Mouse (Mus musculus): ENCODE data around the gene Grsf1. TPM values are rescaled to one million over a fixed set of nuclear protein-coding genes. Genes with fewer than 3 reads are reported as not detected.
A peak's percentile ranks its signal among the peaks of the same experiment; 100 is the strongest.

Gene Grsf1
- polyA plus RNA-seq, 1 experiment, result 60.7 TPM

DNA sequence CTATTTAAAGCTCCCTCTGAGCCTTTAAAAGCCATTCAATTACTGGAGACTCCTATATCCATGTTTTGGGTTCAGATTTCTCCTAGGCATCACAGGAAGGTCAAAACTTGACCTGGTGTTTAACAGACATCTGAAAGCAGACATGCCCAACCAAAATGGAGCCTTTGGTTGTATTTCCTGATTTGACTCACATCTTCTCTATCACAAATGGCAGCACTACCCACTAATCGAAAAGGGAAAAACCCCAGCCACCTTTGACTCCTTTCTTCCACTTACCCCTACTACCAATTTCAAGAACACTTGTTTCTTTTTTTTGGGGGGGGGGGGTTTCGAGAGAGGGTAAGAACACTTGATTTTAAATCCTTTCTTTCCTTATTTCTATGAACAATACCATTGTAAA is 41.0 kb upstream of the Grsf1 start:
- Histone ChIP-seq H3K27ac (ENCODE audit: insufficient read depth, low read depth, low read length) (no peak overlapping the region), H3K36me3 (ENCODE audit: control insufficient read depth, insufficient read depth, low read length) (no peaks in the 10 kb centered on the region), H3K4me3 (ENCODE audit: insufficient read depth, low read depth, low read length) (no peak overlapping the region), H3K4me1 (ENCODE audit: control insufficient read depth, insufficient read depth, low read length) (peaks cover 7% of the 10 kb centered on the region; the same call in 1 of the 2 replicates), H3K27me3 (replicated peaks; ENCODE audit: control insufficient read depth, insufficient read depth, low read length) (no peaks in the 10 kb centered on the region)
- TF ChIP-seq POLR2A (IDR thresholded peaks at IDR 0.05; ENCODE audit: low read depth, low read length) (no peak), CTCF (conservative IDR thresholded peaks at IDR 0.05; ENCODE audit: insufficient read depth, insufficient read length, low read depth, low read length) (no peak)
- WGBS, result 88% methylated on average over 2 of the region's 2 CpGs
- DNase-seq, result no peak

DNA sequence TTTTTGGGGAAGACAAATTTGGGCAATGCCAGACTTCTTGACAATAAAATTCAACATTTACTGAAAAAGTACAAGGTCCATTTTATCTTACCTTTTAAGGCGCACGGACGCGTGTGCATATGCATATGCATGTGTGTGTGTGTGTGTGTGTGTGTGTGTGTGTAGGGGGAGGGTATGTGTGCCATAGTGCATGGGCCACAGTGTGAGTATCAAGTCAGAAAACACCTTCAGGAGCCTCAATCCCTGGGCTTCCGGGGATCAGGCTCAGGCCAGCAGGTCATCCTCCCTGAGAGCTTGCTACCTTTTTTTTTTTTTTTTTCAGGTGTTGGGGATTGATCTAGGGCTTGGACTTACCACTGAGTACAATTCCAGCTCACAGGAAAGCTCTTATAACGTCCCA is 36.4 kb upstream of the Grsf1 start:
- TF ChIP-seq CTCF (conservative IDR thresholded peaks at IDR 0.05; ENCODE audit: insufficient read depth, insufficient read length, low read depth, low read length), result no peak
- no peaks in the 10 kb centered on the region for H3K4me1 ChIP-seq (ENCODE audit: control insufficient read depth, insufficient read depth, low read length)
- no peak overlapping the region for H3K4me3 ChIP-seq (ENCODE audit: insufficient read depth, low read depth, low read length)
- 78% methylated on average over 6 of the region's 6 CpGs for WGBS
- no peak overlapping the region for H3K27ac ChIP-seq (ENCODE audit: insufficient read depth, low read depth, low read length)
- no peak for DNase-seq
- no peaks in the 10 kb centered on the region for H3K36me3 ChIP-seq (ENCODE audit: control insufficient read depth, insufficient read depth, low read length)
- no peaks in the 10 kb centered on the region for H3K27me3 ChIP-seq (replicated peaks; ENCODE audit: control insufficient read depth, insufficient read depth, low read length)

DNA sequence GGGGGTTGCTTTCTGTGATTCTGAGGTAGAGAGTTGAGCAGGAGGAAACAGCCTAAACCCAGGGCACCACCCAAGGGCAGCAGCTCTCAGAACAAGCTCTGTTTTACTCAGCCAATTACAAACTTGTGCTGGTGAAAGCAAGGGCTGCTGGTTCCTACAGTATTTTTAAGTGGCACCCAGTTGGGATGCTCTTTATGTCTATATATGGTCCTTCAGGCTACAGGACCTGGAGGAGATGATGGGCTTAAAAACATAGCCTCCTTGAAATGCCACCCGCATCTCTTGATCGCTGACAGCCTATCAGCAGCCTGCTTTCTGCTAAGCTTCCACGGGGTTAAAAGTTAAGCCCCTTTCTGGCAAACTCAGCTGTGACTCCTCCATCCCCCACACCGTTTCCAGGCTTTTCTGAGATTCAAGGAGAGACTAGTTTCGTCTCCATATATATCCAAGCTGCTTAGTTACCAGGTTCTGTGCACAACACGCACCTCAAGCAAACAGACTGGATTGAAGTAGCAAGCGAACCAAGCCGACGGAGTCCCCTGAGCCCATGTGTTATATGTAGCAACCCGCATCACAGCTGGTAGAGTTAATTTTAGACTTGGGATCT is 35.8 kb upstream of the Grsf1 start:
- Histone ChIP-seq H3K27me3 (replicated peaks; ENCODE audit: control insufficient read depth, insufficient read depth, low read length) (no peaks in the 10 kb centered on the region), H3K4me1 (ENCODE audit: control insufficient read depth, insufficient read depth, low read length) (no peaks in the 10 kb centered on the region), H3K4me3 (ENCODE audit: insufficient read depth, low read depth, low read length) (no peak overlapping the region), H3K27ac (ENCODE audit: insufficient read depth, low read depth, low read length) (no peak overlapping the region), H3K36me3 (ENCODE audit: control insufficient read depth, insufficient read depth, low read length) (no peaks in the 10 kb centered on the region)
- no peak for TF ChIP-seq POLR2A (IDR thresholded peaks at IDR 0.05; ENCODE audit: low read depth, low read length)
- no peak for TF ChIP-seq CTCF (conservative IDR thresholded peaks at IDR 0.05; ENCODE audit: insufficient read depth, insufficient read length, low read depth, low read length)
- 51% methylated on average over 10 of the region's 10 CpGs for WGBS
- DNase-seq, result no peak

DNA sequence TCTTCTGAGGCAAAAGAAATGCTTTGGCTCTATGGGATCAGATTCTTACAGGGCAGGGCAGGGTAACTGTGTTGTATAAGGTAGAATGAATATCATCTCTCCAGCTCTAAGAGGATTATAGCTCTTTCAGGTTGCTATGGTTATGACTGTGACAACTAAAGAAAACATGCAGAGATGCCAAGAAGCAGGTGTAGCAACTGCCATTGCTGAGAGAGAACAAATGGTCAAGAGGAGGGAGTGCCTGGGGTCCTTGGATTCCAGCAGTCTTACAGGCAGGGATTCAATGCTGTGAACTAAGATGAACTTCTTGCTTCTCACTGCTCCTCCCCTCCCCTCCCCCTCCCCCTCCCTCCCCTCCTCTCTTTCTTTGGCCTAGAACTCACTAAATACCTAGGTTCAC is 35.2 kb upstream of the Grsf1 start:
- no peak overlapping the region for H3K4me3 ChIP-seq (ENCODE audit: insufficient read depth, low read depth, low read length)
- TF ChIP-seq POLR2A (IDR thresholded peaks at IDR 0.05; ENCODE audit: low read depth, low read length) (no peak), CTCF (conservative IDR thresholded peaks at IDR 0.05; ENCODE audit: insufficient read depth, insufficient read length, low read depth, low read length) (no peak)
- H3K27ac ChIP-seq (ENCODE audit: insufficient read depth, low read depth, low read length), result no peak overlapping the region

DNA sequence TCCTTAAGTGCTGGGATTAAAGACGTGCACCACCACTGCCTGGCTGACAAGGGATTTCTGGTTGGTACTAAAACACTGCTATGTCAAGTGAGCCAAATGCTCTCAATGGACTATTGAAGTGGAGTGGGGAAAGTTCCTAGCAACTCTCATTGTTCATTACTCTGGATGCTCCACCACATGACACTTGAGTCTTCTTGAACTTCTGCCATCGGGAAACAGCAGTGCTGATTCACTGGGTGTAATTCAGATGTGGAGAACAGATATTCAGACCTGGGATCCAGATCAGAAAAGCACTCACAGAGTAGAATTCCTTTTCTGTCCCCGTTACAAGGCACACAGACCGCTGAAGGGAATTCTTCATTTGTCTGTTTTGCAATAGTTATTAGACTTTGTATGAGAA is 27.6 kb upstream of the Grsf1 start:
- no peak for DNase-seq
- TF ChIP-seq POLR2A (IDR thresholded peaks at IDR 0.05; ENCODE audit: low read depth, low read length), result no peak
- TF ChIP-seq CTCF (conservative IDR thresholded peaks at IDR 0.05; ENCODE audit: insufficient read depth, insufficient read length, low read depth, low read length), result no peak
- Histone ChIP-seq H3K4me3 (ENCODE audit: insufficient read depth, low read depth, low read length) (no peak overlapping the region), H3K27me3 (replicated peaks; ENCODE audit: control insufficient read depth, insufficient read depth, low read length) (no peaks in the 10 kb centered on the region), H3K36me3 (ENCODE audit: control insufficient read depth, insufficient read depth, low read length) (no peaks in the 10 kb centered on the region), H3K27ac (ENCODE audit: insufficient read depth, low read depth, low read length) (no peak overlapping the region), H3K4me1 (ENCODE audit: control insufficient read depth, insufficient read depth, low read length) (peaks cover 6% of the 10 kb centered on the region; the same call in 1 of the 2 replicates)
- WGBS, result 87% methylated on average over 4 of the region's 4 CpGs

More for the DNA sequence above, 35.2 kb upstream of the Grsf1 start:
- no peak for DNase-seq
- H3K27me3 ChIP-seq (replicated peaks; ENCODE audit: control insufficient read depth, insufficient read depth, low read length), result no peaks in the 10 kb centered on the region
- H3K36me3 ChIP-seq (ENCODE audit: control insufficient read depth, insufficient read depth, low read length), result no peaks in the 10 kb centered on the region
- H3K4me1 ChIP-seq (ENCODE audit: control insufficient read depth, insufficient read depth, low read length), result no peaks in the 10 kb centered on the region

DNA sequence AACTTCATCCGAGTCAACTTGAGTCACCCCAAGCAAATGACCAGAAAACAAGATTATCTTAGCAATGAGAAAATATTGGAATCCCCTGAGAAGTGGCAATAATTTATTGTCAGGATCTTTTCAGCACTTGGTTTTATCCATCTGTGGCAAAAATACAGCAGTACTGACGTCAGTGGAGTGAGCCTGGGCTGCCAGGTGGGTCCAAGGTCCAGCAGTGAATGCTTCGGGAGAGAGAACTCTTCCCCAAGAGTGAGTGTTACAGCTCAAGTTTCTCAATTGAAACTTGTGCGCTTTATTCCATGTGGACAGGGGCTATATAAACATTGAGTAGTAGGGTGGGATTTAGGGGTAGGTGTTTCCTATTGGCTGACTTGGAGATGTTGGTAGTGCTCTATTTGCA is 26.1 kb upstream of the Grsf1 start:
- TF ChIP-seq CTCF (conservative IDR thresholded peaks at IDR 0.05; ENCODE audit: insufficient read depth, insufficient read length, low read depth, low read length), result no peak
- no peak for TF ChIP-seq POLR2A (IDR thresholded peaks at IDR 0.05; ENCODE audit: low read depth, low read length)
- H3K36me3 ChIP-seq (ENCODE audit: control insufficient read depth, insufficient read depth, low read length), result no peaks in the 10 kb centered on the region
- H3K4me1 ChIP-seq (ENCODE audit: control insufficient read depth, insufficient read depth, low read length), result peaks cover 6% of the 10 kb centered on the region; the same call in 1 of the 2 replicates
- DNase-seq, result peak; percentile 83
- no peaks in the 10 kb centered on the region for H3K27me3 ChIP-seq (replicated peaks; ENCODE audit: control insufficient read depth, insufficient read depth, low read length)
- no peak overlapping the region for H3K4me3 ChIP-seq (ENCODE audit: insufficient read depth, low read depth, low read length)
- peak overlapping the region; percentile 42 for H3K27ac ChIP-seq (ENCODE audit: insufficient read depth, low read depth, low read length)
- 41% methylated on average over 4 of the region's 4 CpGs for WGBS

DNA sequence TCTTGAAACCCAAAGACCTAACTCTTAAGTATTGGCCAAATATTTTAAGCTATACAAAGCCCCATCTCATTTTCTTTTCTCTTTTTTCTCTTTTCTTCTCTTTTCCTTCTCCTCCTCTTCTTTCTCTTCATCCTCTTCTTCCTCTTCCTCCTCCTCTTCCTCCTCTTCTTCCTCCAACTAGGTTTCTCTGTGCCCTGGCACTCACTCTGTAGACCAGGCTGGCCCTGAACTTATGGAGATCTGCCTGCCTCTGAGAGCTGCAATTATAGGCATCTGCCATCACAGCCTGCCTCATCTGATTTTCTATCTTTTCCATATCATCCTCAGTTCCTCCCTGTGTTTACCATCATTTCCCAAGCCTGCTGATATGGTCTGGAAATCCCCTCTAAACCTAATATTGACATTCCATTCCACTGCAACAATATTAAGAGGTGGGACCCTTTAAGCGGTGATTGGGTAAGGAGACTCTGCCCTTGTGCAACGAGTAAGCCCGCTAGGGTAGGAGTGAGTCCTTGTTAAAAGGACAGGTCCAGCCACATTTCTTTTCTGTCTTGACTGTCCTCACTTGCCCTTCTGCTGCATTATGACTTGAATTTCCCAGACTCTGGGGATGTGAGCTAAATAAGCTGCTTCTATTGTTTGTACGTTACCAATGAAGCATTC is 23.4 kb upstream of the Grsf1 start:
- H3K27ac ChIP-seq (ENCODE audit: insufficient read depth, low read depth, low read length), result no peak overlapping the region
- no peaks in the 10 kb centered on the region for H3K36me3 ChIP-seq (ENCODE audit: control insufficient read depth, insufficient read depth, low read length)
- H3K4me3 ChIP-seq (ENCODE audit: insufficient read depth, low read depth, low read length), result no peak overlapping the region
- WGBS, result 71% methylated on average over 4 of the region's 4 CpGs
- DNase-seq, result no peak
- peaks cover 6% of the 10 kb centered on the region; the same call in 1 of the 2 replicates for H3K4me1 ChIP-seq (ENCODE audit: control insufficient read depth, insufficient read depth, low read length)
- no peak for TF ChIP-seq CTCF (conservative IDR thresholded peaks at IDR 0.05; ENCODE audit: insufficient read depth, insufficient read length, low read depth, low read length)
- no peak for TF ChIP-seq POLR2A (IDR thresholded peaks at IDR 0.05; ENCODE audit: low read depth, low read length)
- no peaks in the 10 kb centered on the region for H3K27me3 ChIP-seq (replicated peaks; ENCODE audit: control insufficient read depth, insufficient read depth, low read length)
